Mouse (Mus musculus) lung, embryonic 14.5 days (tissue): ENCODE data around the gene Abhd17a. TPM values are rescaled to one million over a fixed set of nuclear protein-coding genes. Genes with fewer than 3 reads are reported as not detected.

Experiments used
- ATAC-seq: fragments of 200-750 bp; cut with Nextera tagmentation; 2 replicates; pipeline ENCODE4 v1.8.0; 2017; ENCODE audit warnings: mild to moderate bottlenecking, moderate TSS enrichment, moderate library complexity; ENCODE audit not compliant: insufficient read depth
- DNase-seq: peaks from one replicate; pipeline ENCODE4 v3.0.0-alpha.2; 2015
- H3K27ac ChIP-seq: fragments of 300-500 bp; sonication (generic); 2 replicates; pipeline ENCODE4 v1.5.1; 2014; ENCODE audit warnings: low read depth, mild to moderate bottlenecking, moderate library complexity
- H3K27me3 ChIP-seq: fragments of 300-500 bp; sonication (generic); 2 replicates; pipeline ENCODE4 v1.6.1; 2014; ENCODE audit warnings: low read length, control low read depth; ENCODE audit not compliant: insufficient read depth
- H3K36me3 ChIP-seq: fragments of 300-500 bp; sonication (generic); 2 replicates; pipeline ENCODE4 v1.6.1; 2014; ENCODE audit warnings: control low read depth; ENCODE audit not compliant: insufficient read depth
- H3K4me1 ChIP-seq: fragments of 300-500 bp; sonication (generic); 2 replicates; pipeline ENCODE4 v1.6.1; 2014; ENCODE audit warnings: antibody characterized with exemption, control low read depth; ENCODE audit not compliant: insufficient read depth
- H3K4me2 ChIP-seq: fragments of 300-500 bp; sonication (generic); 2 replicates; pipeline ENCODE4 v1.6.1; 2014; ENCODE audit warnings: mild to moderate bottlenecking
- H3K4me3 ChIP-seq: fragments of 300-500 bp; sonication (generic); 2 replicates; pipeline ENCODE4 v1.5.1; 2014; ENCODE audit warnings: low read depth, low read length
- H3K9ac ChIP-seq: fragments of 300-500 bp; sonication (generic); 2 replicates; pipeline ENCODE4 v1.6.1; 2014
- H3K9me3 ChIP-seq: fragments of 300-500 bp; sonication (generic); 2 replicates; pipeline ENCODE4 v1.6.1; 2016; ENCODE audit warnings: low read depth, low read length, control low read depth
- CTCF ChIP-seq: IDR thresholded peaks from 2 replicates; pipeline ENCODE4 v1.5.1; 2016; ENCODE audit warnings: antibody characterized with exemption, low read depth
- WGBS: fragments of 180-500 bp; shearing (Covaris S2); extraction: QIAGEN DNeasy Blood & Tissue Kit; methylation state at CpG from one replicate; pipeline ENCODE4 v1.1.7; 2014; 5-methylcytosine and 5-hydroxymethylcytosine counted together
- polyA plus RNA-seq: library from polyadenylated mRNA; unstranded; fragments of >200 nt; fragmentation: Nextera tagmentation; extraction: Ambion mirVana; gene quantifications from 2 replicates; pipeline ENCODE4 v1.2.1, GENCODE M21; 2014

Abhd17a gene
- polyA plus RNA-seq, 1 experiment from 2014 or later: 153 TPM

GRCm38 (mm10) chr10:80547539-80547938 lies 42.6 kb downstream of the Abhd17a start:
- no peak overlapping the region for H3K9ac ChIP-seq
- no peaks in the 10 kb centered on the region for H3K9me3 ChIP-seq
- WGBS: 88% methylated on average over 15 of the region's 15 CpGs
- peaks cover 82% of the 10 kb centered on the region for H3K36me3 ChIP-seq
- DNase-seq (no peak), ATAC-seq (no peak)
- H3K27me3 ChIP-seq: no peaks in the 10 kb centered on the region
- H3K27ac ChIP-seq: no peak overlapping the region
- no peak for TF ChIP-seq CTCF
- no peak overlapping the region for H3K4me3 ChIP-seq
- no peak overlapping the region for H3K4me2 ChIP-seq
- H3K4me1 ChIP-seq: no peaks in the 10 kb centered on the region

- Histone ChIP-seq H3K27me3 (no peaks in the 10 kb centered on the region), H3K36me3 (peaks cover 88% of the 10 kb centered on the region), H3K27ac (no peak overlapping the region), H3K9ac (no peak overlapping the region), H3K4me3 (no peak overlapping the region), H3K4me2 (no peak overlapping the region), H3K9me3 (no peaks in the 10 kb centered on the region), H3K4me1 (no peaks in the 10 kb centered on the region)
- DNase-seq: no peak
- 93% methylated on average over 4 of the region's 4 CpGs for WGBS
- no peak for TF ChIP-seq CTCF
- ATAC-seq: no peak
Observed at GRCm38 (mm10) chr10:80546945-80547344, 43.2 kb downstream of the Abhd17a start.

GRCm38 (mm10) chr10:80545590-80545989 lies 44.6 kb downstream of the Abhd17a start:
- no peaks in the 10 kb centered on the region for H3K27me3 ChIP-seq
- no peak overlapping the region for H3K9ac ChIP-seq
- no peak overlapping the region for H3K4me3 ChIP-seq
- no peaks in the 10 kb centered on the region for H3K9me3 ChIP-seq
- DNase-seq: no peak
- H3K4me1 ChIP-seq: no peaks in the 10 kb centered on the region
- no peak overlapping the region for H3K27ac ChIP-seq
- WGBS: 85% methylated on average over 8 of the region's 8 CpGs
- H3K4me2 ChIP-seq: no peak overlapping the region
- peaks cover 95% of the 10 kb centered on the region for H3K36me3 ChIP-seq
- ATAC-seq: no peak
- no peak for TF ChIP-seq CTCF

- H3K9me3 ChIP-seq: no peaks in the 10 kb centered on the region
- H3K27me3 ChIP-seq: no peaks in the 10 kb centered on the region
- peaks cover 2% of the 10 kb centered on the region; the same call in 1 of the 2 replicates for H3K4me1 ChIP-seq
- TF ChIP-seq CTCF: no peak
- H3K4me3 ChIP-seq: no peak overlapping the region
- no peak overlapping the region for H3K27ac ChIP-seq
- H3K4me2 ChIP-seq: no peak overlapping the region
- no peak overlapping the region for H3K9ac ChIP-seq
- H3K36me3 ChIP-seq: peaks cover 79% of the 10 kb centered on the region
- DNase-seq (no peak), ATAC-seq (no peak)
- WGBS: 90% methylated on average over 14 of the region's 14 CpGs
Observed at GRCm38 (mm10) chr10:80543873-80544272, 46.3 kb downstream of the Abhd17a start.

DNA sequence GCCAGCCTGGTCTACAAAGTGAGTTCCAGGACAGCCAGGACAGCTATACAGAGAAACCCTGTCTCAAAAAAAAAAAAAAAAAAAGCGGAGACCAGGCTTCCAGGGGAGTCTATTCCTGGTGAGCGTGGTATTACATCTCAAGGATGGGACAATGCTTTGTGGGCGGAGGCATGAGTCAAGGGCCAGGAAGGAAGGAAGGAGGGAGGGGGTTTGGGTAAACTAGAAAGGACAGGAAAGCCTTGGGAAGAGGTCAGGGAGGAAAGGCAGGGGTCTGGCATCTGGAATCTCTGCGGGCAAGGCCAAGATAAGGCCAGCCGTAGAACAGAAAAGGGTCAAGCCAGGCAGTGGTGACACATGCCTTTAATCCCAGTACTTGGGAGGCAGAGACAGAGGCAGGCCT lies 50.6 kb downstream of the Abhd17a start:
- peaks cover 4% of the 10 kb centered on the region; the same call in 1 of the 2 replicates for H3K4me1 ChIP-seq
- no peak overlapping the region for H3K9ac ChIP-seq
- H3K36me3 ChIP-seq: peaks cover 36% of the 10 kb centered on the region
- 0 out of 2 replicates have a peak overlapping the region, but pooled peaks have one; percentile 56 for H3K4me2 ChIP-seq
- peak; percentile 39 for DNase-seq
- WGBS: 41% methylated on average over 5 of the region's 5 CpGs
- no peaks in the 10 kb centered on the region for H3K9me3 ChIP-seq
- no peak for TF ChIP-seq CTCF
- no peak overlapping the region for H3K4me3 ChIP-seq
- no peak overlapping the region for H3K27ac ChIP-seq
- peaks cover 15% of the 10 kb centered on the region; the same call in 1 of the 2 replicates for H3K27me3 ChIP-seq
- peak; percentile 19; the same call in 1 of the 2 replicates for ATAC-seq

- peak; percentile 50 for TF ChIP-seq CTCF
- peaks cover 29% of the 10 kb centered on the region for H3K36me3 ChIP-seq
- H3K4me3 ChIP-seq: peak within 1 kb of the TSS; percentile 32
- DNase-seq (peak; percentile 87), ATAC-seq (peak; percentile 87)
- 3% methylated on average over 30 of the region's 30 CpGs for WGBS
- H3K4me2 ChIP-seq: peak within 1 kb of the TSS; percentile 56
- H3K27ac ChIP-seq: no peak within 1 kb of the TSS
- peaks cover 4% of the 10 kb centered on the region; the same call in 1 of the 2 replicates for H3K4me1 ChIP-seq
- no peaks in the 10 kb centered on the region for H3K9me3 ChIP-seq
- H3K27me3 ChIP-seq: peaks cover 15% of the 10 kb centered on the region; the same call in 1 of the 2 replicates
- peak within 1 kb of the TSS; percentile 32; the same call in 1 of the 2 replicates for H3K9ac ChIP-seq
Observed at GRCm38 (mm10) chr10:80538710-80539394, 51.3 kb downstream of the Abhd17a start, which contains the start of gene Atp8b3. Gene Atp8b3 (minus strand): TSS chr10:80539124.

DNA sequence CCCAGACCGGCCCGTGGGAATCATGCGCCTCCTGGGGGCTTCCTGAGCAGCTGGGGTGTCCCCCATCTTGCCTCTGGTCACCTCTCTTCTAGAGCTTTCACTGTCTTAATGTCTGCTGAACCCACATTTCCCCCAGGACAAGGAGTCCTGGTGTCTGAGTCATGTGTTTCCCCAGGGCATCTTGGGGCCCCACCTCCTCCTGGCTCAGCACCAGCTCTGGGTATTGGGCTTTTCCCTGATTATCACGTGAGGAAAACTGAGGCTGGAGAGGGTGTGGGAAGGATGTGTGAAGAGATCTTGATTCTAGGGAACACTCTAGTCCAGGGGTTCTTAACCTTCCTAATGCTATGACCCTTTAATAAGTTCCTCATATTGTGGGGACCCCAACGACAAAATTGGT lies 52.0 kb downstream of the Abhd17a start:
- Histone ChIP-seq H3K4me3 (no peak overlapping the region), H3K36me3 (peaks cover 23% of the 10 kb centered on the region), H3K27ac (no peak overlapping the region), H3K9me3 (no peaks in the 10 kb centered on the region), H3K4me2 (no peak overlapping the region), H3K27me3 (peaks cover 15% of the 10 kb centered on the region; the same call in 1 of the 2 replicates), H3K4me1 (peaks cover 4% of the 10 kb centered on the region; the same call in 1 of the 2 replicates), H3K9ac (no peak overlapping the region)
- DNase-seq (no peak), ATAC-seq (no peak)
- 53% methylated on average over 5 of the region's 5 CpGs for WGBS
- TF ChIP-seq CTCF: no peak
